Mouse (Mus musculus) C3H10T1/2 (cell line): Measurements from ENCODE around the gene Vwa3a. TPM values are rescaled to one million over a fixed set of nuclear protein-coding genes. Genes with fewer than 3 reads are reported as not detected.

ENCODE experiments used
- polyA plus RNA-seq, 2 experiments: library from polyadenylated mRNA; unstranded; fragments of >200 nt; fragmentation: generic; extraction: Trizol; gene quantifications; one replicate each; pipeline ENCODE4 v1.2.1; 2012; ENCODE audit warnings: missing spikeins in 2 of 2

Vwa3a gene
- polyA plus RNA-seq: under 1 TPM in 1 of 2 experiments, not detected in 1; 0.04 TPM

GRCm38 (mm10) chr7:120739018-120739417 is at the start of gene Vwa3a:
TSS of gene Vwa3a (plus strand) at chr7:120739318.

GRCm38 (mm10) chr7:120811834-120812415 is 72.8 kb downstream of the Vwa3a start, which contains the start of gene Gm5737:
TSS of gene Gm5737 (plus strand) at chr7:120812365.

GRCm38 (mm10) chr7:120842345-120843036 is 103.4 kb downstream of the Vwa3a start, which contains the start of gene Eef2k:
TSS of gene Eef2k (plus strand) at chr7:120842831.

Other genes with a start within 250 kb of the Vwa3a start
- 10 to 100 TPM; 34.5 to 83.1 TPM for gene Uqcrc2, start 104.1 kb upstream of the Vwa3a start, polyA plus RNA-seq
- gene Pdzd9, start 69.0 kb upstream of the Vwa3a start, polyA plus RNA-seq: under 1 TPM; 0.11 to 0.25 TPM
- 10 to 100 TPM; 11.8 to 39.2 TPM for gene Mosmo, start 61.7 kb upstream of the Vwa3a start, polyA plus RNA-seq
- gene Gm5737, start 73.0 kb downstream of the Vwa3a start, polyA plus RNA-seq: not detected
- 10 to 100 TPM; 20.5 to 33.1 TPM for gene Eef2k, start 103.5 kb downstream of the Vwa3a start, polyA plus RNA-seq
- gene Polr3e, start 178.4 kb downstream of the Vwa3a start, polyA plus RNA-seq: 1 to 10 TPM; 4.2 to 6.6 TPM
- 1 to 10 TPM; 2.0 to 4.6 TPM for gene Cdr2, start 243.0 kb downstream of the Vwa3a start, polyA plus RNA-seq
- gene Mfsd13b, start 243.2 kb downstream of the Vwa3a start, polyA plus RNA-seq: under 1 TPM; 0.04 to 0.14 TPM